Mouse (Mus musculus) neural tube, embryonic 11.5 days (tissue): ENCODE data around the gene Rab3a. TPM values are rescaled to one million over a fixed set of nuclear protein-coding genes. Genes with fewer than 3 reads are reported as not detected.

Source experiments
- ATAC-seq: fragments of 200-750 bp; cut with Nextera tagmentation; 2 replicates; pipeline ENCODE4 v1.8.0; 2017; ENCODE audit warnings: moderate number of reproducible peaks, mild to moderate bottlenecking, moderate TSS enrichment, moderate library complexity; ENCODE audit not compliant: insufficient read depth, low FRiP score, low TSS enrichment
- DNase-seq: peaks from one replicate; pipeline ENCODE4 v3.0.0-alpha.2; 2015; ENCODE audit warnings: low spot score
- H3K27ac ChIP-seq: fragments of 300-500 bp; sonication (generic); 2 replicates; pipeline ENCODE4 v1.5.1; 2014; ENCODE audit warnings: low read depth, mild to moderate bottlenecking, low read length
- H3K27me3 ChIP-seq: fragments of 300-500 bp; sonication (generic); 2 replicates; pipeline ENCODE4 v1.6.1; 2014; ENCODE audit warnings: mild to moderate bottlenecking, low read length, mixed read lengths; ENCODE audit not compliant: control insufficient read depth, insufficient read depth
- H3K36me3 ChIP-seq: fragments of 300-500 bp; sonication (generic); 2 replicates; pipeline ENCODE4 v1.6.1; 2014; ENCODE audit warnings: mild to moderate bottlenecking, low read length, moderate library complexity, mixed read lengths; ENCODE audit not compliant: control insufficient read depth, insufficient read depth
- H3K4me1 ChIP-seq: fragments of 300-500 bp; sonication (generic); 2 replicates; pipeline ENCODE4 v1.6.1; 2014; ENCODE audit warnings: low read length, mixed read lengths; ENCODE audit not compliant: control insufficient read depth, insufficient read depth
- H3K4me2 ChIP-seq: fragments of 300-500 bp; sonication (generic); 2 replicates; pipeline ENCODE4 v1.6.1; 2014; ENCODE audit warnings: low read depth, mild to moderate bottlenecking, moderate library complexity
- H3K4me3 ChIP-seq: fragments of 300-500 bp; sonication (generic); 2 replicates; pipeline ENCODE4 v1.5.1; 2014; ENCODE audit warnings: low read depth, low read length
- H3K9ac ChIP-seq: fragments of 300-500 bp; sonication (generic); 2 replicates; pipeline ENCODE4 v1.6.1; 2014; ENCODE audit warnings: mild to moderate bottlenecking, low read length
- H3K9me3 ChIP-seq: fragments of 300-500 bp; sonication (generic); 2 replicates; pipeline ENCODE4 v1.6.1; 2016; ENCODE audit warnings: low read length; ENCODE audit not compliant: control insufficient read depth
- WGBS: fragments of 180-500 bp; shearing (Covaris S2); extraction: QIAGEN DNeasy Blood & Tissue Kit; methylation state at CpG from one replicate; pipeline ENCODE4 v1.1.7; 2014; 5-methylcytosine and 5-hydroxymethylcytosine counted together
- polyA plus RNA-seq: library from polyadenylated mRNA; unstranded; fragments of >200 nt; fragmentation: Nextera tagmentation; extraction: Ambion mirVana; gene quantifications from 2 replicates; pipeline ENCODE4 v1.2.1, GENCODE M21; 2014

Rab3a gene
- polyA plus RNA-seq, 1 experiment from 2014 or later = 111 TPM

DNA sequence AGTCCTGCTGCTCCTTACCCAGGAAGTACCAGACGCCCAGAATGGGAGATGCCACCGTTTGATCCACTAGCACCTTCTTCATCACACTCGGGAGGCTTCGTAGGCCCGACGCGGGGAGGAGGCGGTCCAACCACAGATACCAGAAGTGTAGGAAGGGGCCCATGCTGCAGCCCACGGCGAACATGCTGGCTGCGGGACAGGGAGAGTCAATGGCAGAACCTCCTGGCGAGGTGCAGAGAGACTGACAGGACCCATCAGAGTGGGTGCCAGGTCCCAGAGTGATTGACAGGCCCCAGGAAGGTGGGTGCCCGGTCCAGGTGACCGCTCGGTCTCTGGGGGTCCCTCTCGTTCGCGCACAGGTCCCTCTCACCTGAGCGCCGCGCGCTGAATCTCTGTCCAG, 5.9 kb downstream of the Rab3a start:
- DNase-seq (no peak), ATAC-seq (peak; percentile 10)
- Histone ChIP-seq H3K9me3 (no peaks in the 10 kb centered on the region), H3K4me3 (peak overlapping the region; percentile 64), H3K36me3 (no peaks in the 10 kb centered on the region), H3K27ac (peak overlapping the region; percentile 74; the same call in 1 of the 2 replicates), H3K4me1 (peaks cover 6% of the 10 kb centered on the region), H3K9ac (peak overlapping the region; percentile 68), H3K27me3 (no peaks in the 10 kb centered on the region), H3K4me2 (peak overlapping the region; percentile 99)
- under 1% methylated on average over 13 of the region's 22 CpGs for WGBS

DNA sequence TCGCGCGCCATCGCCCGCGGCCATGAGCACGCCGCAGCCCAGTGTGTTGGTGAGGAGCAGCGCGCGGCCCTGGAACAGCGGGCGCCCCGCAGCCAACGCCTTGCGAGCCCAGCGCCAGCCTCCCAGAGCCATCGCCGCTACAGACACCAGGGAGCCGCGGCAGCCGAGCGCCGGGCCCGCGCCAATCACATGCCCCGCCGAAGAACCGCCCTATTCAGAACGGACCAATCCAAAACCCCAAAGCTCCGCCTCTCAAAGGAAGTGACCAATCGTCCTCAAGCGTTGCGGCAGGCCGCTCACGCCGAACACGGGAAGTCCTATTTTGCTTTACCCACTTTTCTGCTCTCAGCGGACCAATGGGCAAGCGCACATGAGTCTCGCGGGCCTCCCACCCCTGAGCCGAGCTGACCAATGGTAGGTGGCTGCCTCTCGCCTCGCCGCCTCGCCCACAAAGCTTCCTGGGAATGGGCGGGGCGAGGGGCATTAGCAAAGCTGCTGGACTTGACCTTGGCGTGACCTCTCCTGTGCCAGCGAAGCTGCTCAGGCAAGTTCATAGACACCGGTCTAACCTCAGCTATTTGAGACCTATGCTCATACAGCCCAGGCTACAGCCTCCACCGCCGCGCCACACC, 6.4 kb downstream of the Rab3a start, which contains the start of gene Mpv17l2:
Mpv17l2 (minus strand) TSS at position 172 of the 632 bp plus-strand sequence.
- peak; percentile 95 for ATAC-seq
- Histone ChIP-seq H3K4me2 (peak within 1 kb of the TSS; percentile 99), H3K4me3 (peak within 1 kb of the TSS; percentile 64), H3K4me1 (peaks cover 9% of the 10 kb centered on the region), H3K9me3 (no peaks in the 10 kb centered on the region), H3K27me3 (no peaks in the 10 kb centered on the region), H3K27ac (peak within 1 kb of the TSS; percentile 74; the same call in 1 of the 2 replicates), H3K9ac (peak within 1 kb of the TSS; percentile 68), H3K36me3 (no peaks in the 10 kb centered on the region)
- under 1% methylated on average over 52 of the region's 55 CpGs for WGBS
- DNase-seq = peak; percentile 95

DNA sequence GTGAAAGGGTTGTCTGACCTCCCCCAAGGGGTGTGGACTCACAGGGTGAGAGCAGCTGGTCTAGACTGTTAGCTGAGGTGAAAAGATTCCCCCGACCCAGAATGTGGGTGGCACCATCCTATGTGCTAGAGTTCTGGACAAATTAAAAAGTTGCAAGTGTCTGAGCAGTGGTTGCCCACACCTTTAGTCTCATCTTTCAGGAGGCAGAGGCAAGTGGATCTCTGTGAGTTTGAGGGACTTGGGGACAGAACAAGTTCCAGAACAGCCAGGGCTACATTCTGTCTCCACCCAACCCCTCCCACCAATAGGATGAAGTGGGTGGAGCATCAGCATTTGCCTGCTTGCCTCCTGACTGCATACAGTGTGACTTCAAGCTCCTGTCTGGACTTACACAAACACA, 7.6 kb downstream of the Rab3a start:
- Histone ChIP-seq H3K4me2 (no peak overlapping the region), H3K9ac (no peak overlapping the region), H3K4me3 (no peak overlapping the region), H3K9me3 (no peaks in the 10 kb centered on the region), H3K36me3 (no peaks in the 10 kb centered on the region), H3K27me3 (no peaks in the 10 kb centered on the region), H3K27ac (no peak overlapping the region), H3K4me1 (peaks cover 19% of the 10 kb centered on the region)
- 86% methylated on average over 1 of the region's 1 CpGs for WGBS
- no peak for DNase-seq
- ATAC-seq = no peak

DNA sequence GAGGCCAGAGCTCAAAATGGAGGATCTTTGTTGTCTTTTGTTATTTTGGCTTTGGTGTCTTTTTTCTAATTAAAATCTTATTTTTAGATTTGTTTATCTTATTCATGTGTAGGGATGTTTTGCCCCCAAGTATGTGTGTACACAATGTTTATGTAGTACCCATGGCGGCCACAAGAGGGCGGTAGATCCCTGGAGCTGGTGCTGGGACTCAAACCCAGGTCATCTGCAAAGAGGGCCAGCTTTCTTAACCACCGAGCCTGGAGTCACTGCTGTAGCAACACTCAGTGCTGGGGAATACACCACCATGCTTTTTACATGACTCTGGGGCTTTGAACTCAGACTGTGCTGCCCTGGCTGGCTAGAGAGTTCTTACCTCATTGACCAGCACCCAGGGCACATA, 8.9 kb downstream of the Rab3a start:
- Histone ChIP-seq H3K4me3 (no peak overlapping the region), H3K9me3 (no peaks in the 10 kb centered on the region), H3K36me3 (peaks cover under 1% of the 10 kb centered on the region; the same call in 1 of the 2 replicates), H3K27me3 (no peaks in the 10 kb centered on the region), H3K4me2 (no peak overlapping the region), H3K9ac (no peak overlapping the region), H3K4me1 (peaks cover 19% of the 10 kb centered on the region), H3K27ac (no peak overlapping the region)
- 8% methylated on average over 3 of the region's 3 CpGs for WGBS
- DNase-seq (peak; percentile 57), ATAC-seq (no peak)

DNA sequence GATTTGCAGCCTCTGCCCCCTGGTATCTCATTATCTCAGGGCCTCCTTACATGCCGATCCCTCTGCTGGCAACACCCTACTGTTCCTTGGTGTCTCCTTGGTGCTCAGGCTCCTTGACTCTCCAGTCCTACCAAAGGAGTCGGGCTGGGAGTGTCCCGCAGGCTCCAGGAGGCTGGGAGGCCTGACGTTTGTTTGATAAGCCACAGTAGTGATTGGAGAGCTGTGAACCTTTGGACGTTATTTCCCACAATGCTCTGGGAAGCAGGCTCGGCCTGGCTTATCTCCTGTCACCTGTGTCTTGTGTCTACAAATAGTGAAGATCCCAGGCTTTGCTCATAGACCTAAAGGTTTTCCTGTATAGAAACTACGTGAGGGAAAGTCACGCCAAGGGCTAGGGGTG, 9.5 kb downstream of the Rab3a start:
- no peak overlapping the region for H3K9ac ChIP-seq
- H3K36me3 ChIP-seq = peaks cover 8% of the 10 kb centered on the region
- no peaks in the 10 kb centered on the region for H3K9me3 ChIP-seq
- no peak for ATAC-seq
- no peak overlapping the region for H3K4me3 ChIP-seq
- H3K4me1 ChIP-seq = peaks cover 19% of the 10 kb centered on the region
- no peaks in the 10 kb centered on the region for H3K27me3 ChIP-seq
- H3K27ac ChIP-seq = no peak overlapping the region
- 88% methylated on average over 8 of the region's 8 CpGs for WGBS
- no peak overlapping the region for H3K4me2 ChIP-seq
- DNase-seq = no peak

DNA sequence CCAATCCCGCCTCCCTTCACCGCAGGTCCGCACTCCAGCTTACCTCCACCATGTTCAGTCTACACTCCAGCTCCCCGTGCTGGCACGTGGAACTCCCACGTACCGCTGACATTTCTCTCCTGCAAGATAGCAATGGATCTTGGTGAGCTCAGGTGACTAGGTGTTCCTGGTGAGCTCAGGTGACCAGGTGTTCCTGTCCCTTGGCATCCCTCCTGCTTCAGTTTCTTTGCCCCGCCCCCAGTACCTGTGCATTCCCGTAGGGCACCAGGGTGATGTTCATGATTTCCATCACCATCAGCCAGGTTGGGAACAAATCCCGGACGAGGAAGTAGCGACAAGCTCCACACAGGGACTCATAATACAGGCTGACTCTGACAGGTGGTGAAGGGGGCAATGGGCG, 10.2 kb downstream of the Rab3a start:
- H3K4me2 ChIP-seq = no peak overlapping the region
- peaks cover 8% of the 10 kb centered on the region for H3K36me3 ChIP-seq
- H3K4me3 ChIP-seq = no peak overlapping the region
- no peaks in the 10 kb centered on the region for H3K27me3 ChIP-seq
- WGBS = 95% methylated on average over 13 of the region's 13 CpGs
- H3K9ac ChIP-seq = no peak overlapping the region
- no peak overlapping the region for H3K27ac ChIP-seq
- no peaks in the 10 kb centered on the region for H3K9me3 ChIP-seq
- peaks cover 19% of the 10 kb centered on the region for H3K4me1 ChIP-seq
- no peak for DNase-seq
- no peak for ATAC-seq

DNA sequence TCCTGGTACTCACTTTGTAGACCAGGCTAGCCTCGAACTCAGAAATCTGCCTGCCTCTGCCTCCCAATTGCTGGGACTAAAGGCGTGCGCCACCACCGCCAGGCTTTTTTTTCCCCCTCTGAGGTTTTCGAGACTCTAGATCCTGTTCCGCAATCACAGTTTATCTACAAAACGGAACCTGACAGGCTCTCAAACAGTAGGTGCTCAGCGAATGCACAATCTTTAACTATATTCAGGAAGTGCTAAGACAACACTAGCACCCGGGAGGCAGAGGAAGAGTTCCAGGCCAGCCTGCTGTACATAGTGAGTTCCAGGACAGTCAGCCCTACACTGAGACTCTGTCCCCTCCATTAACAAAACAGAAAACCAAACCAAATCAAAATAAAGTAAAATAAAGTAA, 10.8 kb downstream of the Rab3a start:
- Histone ChIP-seq H3K9me3 (no peaks in the 10 kb centered on the region), H3K27me3 (no peaks in the 10 kb centered on the region), H3K36me3 (peaks cover 13% of the 10 kb centered on the region), H3K27ac (no peak overlapping the region), H3K4me3 (no peak overlapping the region), H3K9ac (no peak overlapping the region), H3K4me1 (peaks cover 16% of the 10 kb centered on the region), H3K4me2 (peak overlapping the region; percentile 63)
- ATAC-seq = no peak
- no peak for DNase-seq
- 83% methylated on average over 9 of the region's 9 CpGs for whole genome bisulfite sequencing

DNA sequence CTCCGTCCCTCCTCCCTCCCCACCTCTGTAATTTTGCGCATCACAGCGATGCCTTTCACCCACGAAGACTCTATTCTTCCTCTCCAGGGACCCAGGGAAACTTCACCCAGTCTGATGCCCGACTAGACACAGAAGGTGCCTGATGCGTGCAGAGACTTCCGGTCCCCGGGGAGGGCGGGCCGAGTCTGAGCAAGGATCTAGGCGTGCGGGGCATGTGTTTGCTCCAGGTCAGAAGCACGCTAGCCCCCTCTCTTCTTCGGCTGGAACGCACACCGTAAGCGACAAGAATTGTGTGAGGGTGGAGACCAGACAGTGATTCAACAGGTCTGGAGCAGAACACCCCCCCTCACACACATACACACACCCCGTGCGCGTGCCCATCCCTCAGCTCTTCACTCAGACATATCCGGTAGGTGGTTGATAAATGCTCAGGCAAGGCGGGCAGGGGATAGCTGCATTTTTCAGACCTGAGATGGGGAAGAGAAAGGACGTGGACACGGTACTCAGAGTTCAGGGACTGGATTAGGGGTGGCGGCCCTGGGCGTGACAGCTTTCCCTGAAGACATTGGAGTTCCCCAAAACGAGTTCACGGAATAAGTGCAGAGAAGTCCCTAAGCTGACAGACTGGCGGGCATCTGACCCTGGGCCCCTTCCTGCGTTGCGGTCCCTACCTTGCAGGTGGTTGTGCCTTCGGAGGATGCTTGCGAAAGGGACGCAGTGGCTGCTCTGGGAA, 11.5 kb downstream of the Rab3a start:
- 3% methylated on average over 34 of the region's 34 CpGs for WGBS
- Histone ChIP-seq H3K4me1 (peaks cover 16% of the 10 kb centered on the region), H3K27me3 (no peaks in the 10 kb centered on the region), H3K9ac (peak overlapping the region; percentile 50), H3K9me3 (no peaks in the 10 kb centered on the region), H3K4me2 (peak overlapping the region; percentile 63), H3K36me3 (peaks cover 13% of the 10 kb centered on the region), H3K27ac (no peak overlapping the region), H3K4me3 (peak overlapping the region; percentile 31)
- ATAC-seq (no peak), DNase-seq (peak; percentile 42)
